Mouse (Mus musculus) frontal cortex, adult 2 months (tissue): Measurements from ENCODE around the gene Ppp2r5d. TPM values are rescaled to one million over a fixed set of nuclear protein-coding genes. Genes with fewer than 3 reads are reported as not detected.

Source experiments
- DNase-seq, 2 experiments: peaks; one replicate each; pipeline ENCODE4 v3.0.0; 2022; ENCODE audit warnings: low spot score in 1 of 2; ENCODE audit errors: extremely low spot score in 1 of 2
- polyA plus RNA-seq: library from polyadenylated mRNA; depleted of rRNA; stranded (reverse); fragments of >200 nt; gene quantifications from 2 replicates; pipeline ENCODE4 v1.2.3, GENCODE M21; 2012

Ppp2r5d gene
- polyA plus RNA-seq, 1 experiment, result 95.5 TPM

DNA sequence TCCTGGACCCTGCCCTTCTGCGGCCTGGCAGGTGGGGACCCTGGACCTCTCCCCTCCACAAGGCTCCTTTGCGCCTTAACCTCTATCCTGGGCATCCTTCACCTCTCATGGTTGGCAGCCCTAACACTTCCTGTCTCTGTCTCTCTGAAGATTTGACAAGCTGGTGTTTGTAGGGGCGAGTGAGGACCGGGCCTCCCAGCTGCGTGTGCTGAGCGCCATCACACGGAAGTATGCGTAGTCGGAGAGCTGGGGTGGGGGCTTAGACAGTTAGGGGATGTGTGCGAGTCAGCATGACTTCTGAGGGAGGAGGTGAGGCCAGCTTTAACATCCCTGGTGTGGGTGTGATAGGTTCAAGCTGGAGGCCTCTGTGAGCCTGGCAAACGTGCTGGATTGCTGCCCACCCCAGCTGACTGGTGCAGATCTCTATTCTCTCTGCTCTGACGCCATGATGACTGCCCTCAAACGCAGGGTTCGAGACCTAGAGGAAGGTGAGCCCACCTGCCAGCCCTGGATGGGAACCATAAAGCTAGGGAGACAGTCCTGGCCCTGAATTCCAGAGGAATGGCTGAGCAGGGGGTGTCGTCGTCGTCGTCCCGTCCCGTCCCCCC lies 19.7 kb upstream of the Ppp2r5d start:
- DNase-seq, result no peak

DNA sequence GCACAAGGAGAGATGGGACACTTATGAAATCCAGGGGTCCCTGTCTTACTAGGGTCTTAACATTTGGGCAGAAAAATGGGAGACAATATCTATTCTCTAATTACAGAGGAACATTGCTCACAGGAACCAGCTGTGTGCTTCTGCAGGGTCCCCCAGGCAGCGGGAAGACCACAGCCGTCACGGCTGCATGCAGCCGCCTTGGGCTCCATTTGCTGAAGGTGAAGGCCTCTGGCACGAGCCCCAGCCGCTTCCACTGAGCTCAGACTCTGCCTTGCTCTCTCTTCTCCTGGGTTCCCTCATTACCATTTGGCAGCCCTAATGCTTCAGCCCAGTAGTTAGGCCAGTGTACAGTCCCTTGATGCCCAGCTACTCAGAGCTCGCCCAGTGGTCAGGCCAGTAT lies 16.2 kb upstream of the Ppp2r5d start:
- no peak for DNase-seq

DNA sequence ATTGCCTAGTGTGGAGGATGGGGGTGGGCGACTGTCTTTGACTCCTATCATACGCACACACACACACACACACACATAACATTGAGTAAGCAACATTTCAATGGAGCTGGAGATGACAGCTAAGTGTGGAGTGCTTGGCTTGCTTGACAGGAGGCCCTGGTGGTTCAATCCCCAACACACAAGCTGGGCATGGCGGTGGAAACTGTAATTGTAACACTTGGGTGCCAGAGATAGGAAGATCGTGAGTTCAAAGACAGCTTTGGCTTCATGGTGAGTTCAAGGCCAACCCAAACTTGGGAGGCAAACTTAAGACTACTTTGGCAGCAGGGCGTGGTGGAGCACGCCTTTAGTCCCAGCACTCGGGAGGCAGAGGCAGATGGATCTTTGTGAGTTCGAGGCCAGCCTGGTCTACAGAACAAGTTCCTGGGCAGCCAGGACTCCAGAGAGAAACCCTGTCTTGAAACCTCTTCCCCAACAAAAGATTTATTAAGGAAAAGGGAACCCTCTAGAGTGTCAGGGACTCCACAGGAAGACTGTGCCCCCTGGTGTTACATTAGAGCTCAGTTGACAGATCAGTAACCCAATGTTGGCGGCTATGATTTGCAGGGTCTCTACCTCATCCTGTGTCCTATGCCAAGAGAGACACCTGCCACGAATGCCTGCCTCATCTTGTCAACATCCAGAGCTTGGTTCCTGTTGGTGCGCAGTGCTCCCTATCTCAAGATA lies 10.0 kb upstream of the Ppp2r5d start:
- DNase-seq, result peak in 1 of 2 experiments; percentile 32

DNA sequence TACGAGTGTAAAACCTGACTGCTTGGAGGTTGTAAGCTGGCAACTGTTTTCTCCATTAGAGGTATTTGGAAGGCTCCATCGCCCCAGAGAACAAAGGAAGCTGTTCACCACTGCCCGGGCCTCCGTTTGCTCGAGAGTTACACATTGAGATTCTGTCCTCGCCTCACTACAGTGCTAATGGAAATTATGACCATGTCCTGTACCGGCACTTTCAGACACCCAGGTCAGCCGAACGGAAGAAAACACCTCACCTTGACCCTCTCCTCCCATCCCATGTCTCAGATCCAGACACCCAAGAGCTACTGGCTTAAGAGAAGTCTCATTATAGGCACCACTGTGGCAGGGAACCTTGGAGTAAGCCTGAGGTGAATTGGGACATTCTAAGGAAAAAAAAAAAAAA lies 8.9 kb upstream of the Ppp2r5d start:
- no peak for DNase-seq

DNA sequence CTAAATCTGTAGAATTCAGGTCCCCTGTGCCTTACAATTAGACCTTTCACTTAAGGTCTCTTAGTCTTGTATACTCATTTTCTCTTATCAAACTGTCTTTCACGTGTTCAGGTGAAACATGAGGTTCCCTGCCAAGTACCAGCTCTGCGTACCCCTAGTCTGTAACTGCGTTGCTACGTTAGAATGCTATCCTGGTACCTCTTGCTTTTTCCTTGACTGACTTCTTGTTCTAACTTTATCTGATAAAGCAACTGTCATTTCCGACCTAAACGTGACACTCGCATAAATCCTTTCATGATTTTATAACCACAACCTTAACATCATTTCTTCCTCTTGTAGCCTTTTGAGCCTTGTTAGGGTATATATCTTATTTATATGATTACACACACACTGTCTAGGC lies 7.5 kb upstream of the Ppp2r5d start:
- no peak for DNase-seq

DNA sequence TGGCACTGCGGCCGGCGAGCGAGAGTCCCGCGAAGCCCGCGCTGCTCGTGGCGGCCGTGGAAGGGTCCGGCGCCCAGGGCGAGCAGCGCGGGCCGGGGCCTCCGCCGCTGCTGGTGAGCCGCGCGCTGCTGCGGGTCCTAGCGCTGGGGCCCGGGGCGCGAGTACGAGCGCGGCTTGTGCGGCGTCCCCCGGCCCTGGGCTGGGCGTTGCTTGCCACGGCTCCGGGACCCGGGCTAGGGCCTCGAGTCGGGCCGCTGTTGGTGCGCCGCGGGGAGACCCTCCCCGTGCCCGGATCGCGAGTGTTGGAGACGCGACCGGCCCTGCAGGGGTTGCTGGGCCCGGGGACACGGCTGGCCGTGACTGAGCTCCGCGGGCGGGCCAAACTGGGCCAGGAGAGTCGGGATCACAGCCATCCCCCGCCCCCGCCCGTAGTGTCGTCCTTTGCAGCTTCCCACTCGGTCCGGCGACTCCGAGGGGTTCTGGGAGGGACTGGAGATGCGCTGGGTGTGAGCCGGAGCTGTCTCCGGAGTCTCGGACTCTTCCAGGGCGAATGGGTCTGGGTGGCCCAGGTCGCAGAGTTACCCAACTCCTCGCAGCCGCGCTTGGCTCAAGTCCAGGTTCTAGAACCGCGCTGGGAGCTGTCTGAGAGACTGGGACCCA lies 6.8 kb upstream of the Ppp2r5d start:
- peak in 1 of 2 experiments; percentile 32 for DNase-seq

DNA sequence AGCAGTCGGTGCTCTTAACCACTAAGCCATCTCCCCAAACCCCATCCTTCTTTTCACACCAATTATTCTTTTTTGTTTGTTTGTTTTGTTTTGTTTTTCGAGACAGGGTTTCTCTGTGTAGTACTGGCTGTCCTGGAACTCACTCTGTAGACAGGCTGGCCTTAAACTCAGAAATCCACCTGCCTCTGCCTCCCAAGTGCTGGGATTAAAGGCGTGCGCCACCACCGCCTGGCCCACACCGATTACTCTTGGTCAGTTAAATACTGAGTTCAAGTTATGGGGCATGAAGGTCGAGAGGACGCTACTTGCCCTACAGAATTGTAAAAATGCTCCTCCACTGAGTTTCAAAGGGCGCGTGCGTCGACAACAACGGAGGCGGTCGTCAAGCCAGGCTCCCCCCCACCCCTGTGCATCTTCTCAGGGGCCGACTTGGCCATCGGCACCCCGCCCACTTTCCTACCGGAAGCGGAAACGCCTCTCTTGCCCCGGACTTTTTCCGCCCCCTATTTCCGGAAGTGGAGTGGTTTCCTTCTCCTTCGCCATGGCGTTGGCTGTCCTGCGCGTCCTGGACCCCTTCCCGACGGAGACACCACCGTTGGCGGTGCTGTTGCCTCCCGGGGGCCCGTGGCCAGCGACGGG lies 6.2 kb upstream of the Ppp2r5d start, which contains the start of gene Pex6:
Pex6 (plus strand) TSS at position 505 of the 639 bp plus-strand sequence.
- peak; percentile 84 to 94 for DNase-seq

DNA sequence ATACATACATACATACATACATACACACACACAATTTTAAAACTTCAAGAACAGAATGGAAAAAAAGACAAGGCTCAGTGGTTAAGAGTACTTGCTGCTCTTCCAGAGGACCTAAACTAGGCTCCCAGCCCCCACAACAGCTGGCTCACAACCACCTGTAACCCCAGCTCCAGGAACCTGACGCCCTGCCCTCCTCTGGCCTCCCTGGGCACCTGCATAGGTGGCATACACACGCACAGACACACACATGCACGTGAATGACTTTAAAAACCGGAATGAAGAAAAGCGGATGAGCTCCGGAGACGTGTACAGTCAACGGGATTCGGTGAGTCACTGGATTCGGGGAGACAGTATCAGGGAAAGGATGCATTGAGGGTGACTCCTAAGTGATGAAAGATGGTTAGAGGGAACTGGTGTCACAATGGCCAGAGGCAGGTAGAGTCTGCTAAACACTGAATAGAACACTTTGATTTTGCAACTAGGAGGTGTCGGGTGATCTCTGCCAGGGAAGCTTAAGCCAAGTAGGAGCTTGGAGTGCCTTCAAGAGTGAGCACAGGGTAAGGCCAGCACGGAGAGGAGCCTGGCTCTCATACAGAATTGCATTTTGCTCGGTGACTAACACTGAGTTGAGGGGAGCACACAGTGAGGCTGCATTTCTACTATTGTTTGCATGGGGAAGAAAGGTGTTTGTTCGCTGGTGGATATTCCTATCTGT lies 1.6 kb upstream of the Ppp2r5d start:
- no peak for DNase-seq

DNA sequence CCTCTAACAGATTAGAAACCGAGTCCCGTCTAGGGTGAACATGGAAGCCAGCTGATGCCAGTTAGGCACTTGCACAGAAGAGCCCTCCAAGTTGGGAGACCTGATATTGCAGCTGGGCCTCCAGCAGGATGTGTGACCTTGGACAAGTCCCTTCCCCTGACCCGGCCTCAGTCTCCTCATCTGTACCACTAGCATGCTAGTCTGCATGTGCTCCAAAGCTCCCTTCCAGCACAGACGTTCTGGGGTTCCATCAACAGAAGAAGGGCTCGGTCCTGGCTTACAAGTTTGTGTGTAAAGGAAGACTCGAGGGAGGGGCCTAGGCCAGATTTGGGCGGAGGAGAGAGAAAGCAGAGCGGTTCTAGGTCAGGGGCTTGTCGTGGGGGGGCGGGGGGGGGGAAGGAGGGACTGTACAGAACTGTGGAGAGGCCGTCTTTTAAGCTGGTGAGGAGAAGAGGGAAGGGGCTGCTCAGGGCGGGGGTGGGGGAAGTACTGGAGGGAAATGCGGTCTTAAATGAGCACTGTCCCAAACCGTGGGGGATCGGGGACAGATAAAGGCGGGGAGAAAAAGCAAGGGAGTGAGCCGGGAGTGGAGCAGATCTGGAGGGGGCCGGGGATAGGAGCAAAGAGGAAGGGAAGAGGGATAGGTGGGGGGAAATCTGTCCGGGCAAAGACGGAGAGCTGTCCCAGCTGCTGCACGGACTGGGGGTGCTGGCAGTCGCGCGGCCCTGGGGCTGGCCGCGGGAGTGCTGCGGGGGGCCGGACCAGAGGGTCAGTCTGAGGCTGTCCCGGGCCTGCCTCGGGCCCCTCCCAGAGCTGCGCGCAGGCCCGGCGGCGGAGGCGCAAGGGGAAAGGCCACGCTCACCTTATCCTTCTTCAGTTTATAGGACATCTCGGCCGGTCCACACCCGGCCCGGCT lies 682 bp downstream of the Ppp2r5d start:
- no peak for DNase-seq

DNA sequence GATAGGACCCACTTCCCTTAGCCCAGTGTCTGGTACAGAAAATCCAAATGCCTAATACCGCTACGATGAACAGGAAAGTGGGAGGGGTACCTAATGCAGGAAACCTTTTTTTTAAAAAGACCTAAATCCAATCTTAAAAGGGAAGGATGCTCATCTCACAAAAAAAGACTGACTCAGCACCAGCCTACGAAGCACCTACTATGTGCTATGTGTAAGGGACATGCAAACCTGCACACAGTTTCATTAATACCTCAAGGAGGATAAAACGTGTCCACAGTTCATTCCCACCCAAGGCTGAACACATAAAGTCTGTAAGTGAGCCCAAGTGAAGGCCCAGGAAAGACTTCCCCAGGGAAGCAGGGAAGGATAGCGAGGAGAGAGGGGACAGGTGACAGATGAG lies 2.4 kb downstream of the Ppp2r5d start:
- no peak for DNase-seq

DNA sequence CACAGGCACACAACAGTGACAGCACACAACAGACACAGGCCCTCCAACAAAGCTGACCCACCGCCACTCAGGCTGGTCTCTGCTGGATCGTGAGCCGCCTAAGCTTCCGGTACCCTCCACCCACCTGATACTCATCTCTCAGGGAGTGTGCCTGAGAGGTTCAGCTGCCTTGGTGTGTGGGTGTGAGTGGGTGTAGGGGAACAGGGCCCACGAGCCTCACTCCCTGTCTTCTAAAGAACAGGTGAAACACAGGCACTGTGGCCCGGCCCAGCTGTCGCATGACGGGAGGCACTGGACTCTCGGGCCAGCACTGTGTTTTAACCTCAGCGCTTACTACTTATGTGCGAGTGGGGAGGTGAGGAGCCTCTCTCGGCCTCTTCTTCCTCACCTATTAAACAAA lies 2.8 kb downstream of the Ppp2r5d start:
- DNase-seq, result no peak

DNA sequence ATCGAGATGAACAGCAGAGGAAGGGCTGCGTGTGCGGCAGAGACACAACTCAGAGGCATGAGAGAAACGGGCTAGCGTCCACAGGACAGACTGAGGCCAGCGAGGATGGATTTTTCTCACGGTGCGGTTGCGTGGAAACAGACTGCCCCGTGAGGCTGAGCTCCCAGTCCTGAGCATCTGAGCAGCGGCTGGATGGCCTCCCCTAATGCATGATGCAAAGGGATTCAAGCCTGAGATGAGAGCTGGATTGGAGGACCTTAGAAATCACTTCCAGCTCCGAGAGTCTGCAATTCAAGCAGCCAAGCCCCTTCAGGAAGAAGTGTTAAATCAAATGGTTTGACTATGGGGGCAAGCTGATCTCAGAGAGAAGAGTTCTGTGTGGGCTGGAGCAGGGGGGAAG lies 3.4 kb downstream of the Ppp2r5d start:
- DNase-seq, result peak in 1 of 2 experiments; percentile 32

DNA sequence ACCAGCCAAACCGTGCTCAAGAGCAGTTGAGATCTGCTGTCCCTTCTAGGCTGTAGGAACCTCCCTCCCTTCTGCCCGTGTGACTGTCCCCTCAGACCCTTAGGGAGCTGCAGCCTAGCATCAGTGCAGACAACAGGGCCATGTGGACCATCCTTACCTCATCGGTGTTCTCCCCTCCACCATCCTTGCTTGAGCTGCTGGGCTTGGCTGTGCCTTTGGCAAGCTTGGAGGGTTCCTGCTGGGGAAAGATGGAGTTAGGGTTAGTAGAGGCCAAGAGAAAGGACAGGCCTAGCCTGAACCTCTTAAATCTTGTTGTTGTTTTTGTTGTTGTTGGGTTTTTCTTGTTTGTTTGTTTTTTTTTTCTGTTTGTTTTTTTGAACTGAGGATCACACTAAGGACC lies 5.0 kb downstream of the Ppp2r5d start:
- DNase-seq, result no peak

DNA sequence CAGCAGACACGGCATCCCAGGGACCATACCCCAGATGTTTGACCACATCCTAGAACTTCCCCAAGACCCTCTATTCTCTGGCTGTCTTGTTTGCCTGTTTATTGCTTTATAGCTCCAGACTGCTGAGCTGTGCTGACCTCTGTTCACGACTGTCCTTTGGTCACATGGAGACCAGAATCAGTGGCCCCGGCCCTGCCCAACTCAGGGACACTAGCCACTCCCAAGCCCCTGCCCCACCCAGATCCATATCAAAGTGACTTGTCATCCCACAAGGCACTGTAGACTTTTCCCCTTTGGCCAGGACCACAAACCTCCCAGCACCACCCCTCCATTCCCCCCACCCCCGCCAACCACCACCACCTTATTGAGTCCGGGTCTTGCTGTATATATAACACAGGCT lies 5.7 kb downstream of the Ppp2r5d start:
- no peak for DNase-seq

DNA sequence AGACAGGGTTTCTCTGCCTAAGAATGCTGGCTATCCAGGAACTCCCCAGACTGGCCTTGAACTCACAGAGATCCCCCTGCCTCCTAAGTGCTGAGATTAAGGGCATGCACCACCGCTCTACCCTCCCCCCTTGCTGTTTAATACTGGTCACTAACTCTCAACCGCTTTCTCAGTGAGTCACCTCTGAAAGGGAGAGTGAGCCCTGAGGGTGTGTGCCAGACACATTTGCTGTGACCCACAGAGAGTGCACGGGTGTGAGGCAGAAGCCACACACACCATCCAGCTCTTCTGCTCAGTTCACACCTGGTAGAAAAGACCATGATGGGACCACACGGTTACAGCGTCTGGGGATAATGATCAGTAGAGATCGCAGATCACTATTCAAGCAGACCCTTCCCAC lies 6.4 kb downstream of the Ppp2r5d start:
- DNase-seq, result no peak

DNA sequence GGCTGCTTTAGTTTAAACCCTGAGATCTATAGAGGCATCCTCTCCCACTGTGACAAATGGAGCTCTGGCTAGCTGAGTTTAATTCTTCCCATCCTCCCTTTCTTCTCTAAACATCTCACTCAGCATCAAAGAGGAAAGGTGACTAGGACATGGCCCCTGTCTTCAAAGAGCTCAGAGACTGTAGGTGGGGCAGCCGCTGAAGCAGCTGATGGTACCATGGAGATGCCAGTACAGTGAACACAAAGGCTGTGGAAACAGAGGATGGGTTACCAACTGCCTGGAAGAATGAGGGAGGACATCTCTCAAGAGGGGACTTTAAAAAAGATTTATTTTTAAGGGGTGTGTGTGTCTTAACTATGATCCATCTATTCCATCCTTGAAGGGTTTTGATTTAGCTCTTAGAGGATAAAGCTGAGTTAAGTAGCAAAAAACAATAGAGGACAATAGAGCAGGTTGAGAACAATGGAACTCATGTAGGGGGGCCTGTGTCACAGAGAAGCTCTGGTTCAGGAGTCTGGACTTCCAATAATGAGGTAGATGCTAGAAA lies 10.3 kb downstream of the Ppp2r5d start:
- no peak for DNase-seq

DNA sequence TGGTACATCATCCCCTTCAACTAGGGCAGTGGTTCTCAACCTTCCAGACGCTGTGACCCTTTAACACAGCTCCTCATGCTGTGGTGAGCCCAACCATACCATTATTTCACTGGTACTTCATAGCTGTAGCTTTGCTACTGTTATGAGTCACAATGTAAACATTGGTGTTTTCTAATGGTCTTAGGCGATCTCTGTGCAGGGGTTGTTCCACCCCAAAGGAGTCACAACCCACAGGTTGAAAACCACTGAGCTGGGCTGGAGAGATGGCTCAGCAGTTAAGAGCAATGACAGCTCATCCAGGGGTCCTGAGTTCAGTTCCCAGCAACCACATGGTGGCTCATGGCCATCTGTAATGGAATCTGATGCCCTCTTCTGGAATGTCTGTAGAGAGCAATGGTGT lies 13.5 kb downstream of the Ppp2r5d start:
- DNase-seq, result no peak

DNA sequence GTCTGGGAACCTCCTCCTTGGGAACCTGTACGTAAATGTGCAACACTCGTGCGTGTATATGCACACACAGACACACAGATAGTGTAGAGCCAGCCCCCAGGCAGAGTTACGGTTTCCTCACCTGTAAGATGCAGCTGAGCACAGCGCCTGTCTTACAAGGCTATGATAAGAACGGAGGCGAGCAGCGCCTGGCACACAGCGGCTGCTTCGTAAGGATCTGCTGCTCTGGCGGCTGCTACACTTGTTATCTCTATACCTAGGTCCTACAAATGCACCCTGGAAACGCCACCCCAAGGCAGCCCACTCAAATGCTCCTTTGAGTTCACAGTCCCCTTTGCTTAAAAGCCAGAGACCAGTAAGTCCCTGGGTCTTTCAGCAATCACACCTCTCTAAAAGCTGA lies 14.2 kb downstream of the Ppp2r5d start:
- DNase-seq, result no peak

DNA sequence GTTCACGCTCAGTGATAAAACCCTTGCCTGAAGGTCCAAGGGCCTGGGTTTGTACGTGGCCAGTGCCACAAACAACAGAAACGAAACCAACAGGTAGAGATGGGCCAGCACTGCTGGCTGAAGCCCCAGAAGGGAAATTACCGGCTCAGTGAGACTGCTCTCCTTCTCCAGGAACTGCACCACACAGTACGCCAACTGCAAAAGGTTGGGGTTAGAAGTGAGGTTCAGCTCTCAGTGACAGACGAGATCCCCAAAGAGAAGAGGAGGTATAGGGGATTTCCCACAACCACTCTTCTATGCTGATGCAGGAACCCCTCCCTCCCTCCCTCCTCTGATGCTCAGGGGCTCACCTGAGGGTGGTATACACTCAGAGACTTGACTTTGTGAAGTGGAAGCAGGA lies 19.0 kb downstream of the Ppp2r5d start:
- no peak for DNase-seq
